Mouse (Mus musculus) erythroblast, embryonic 14.5 days (primary cell): Measurements from ENCODE around the gene Mctp1.

ENCODE experiments used
- GATA1 ChIP-seq: IDR thresholded peaks from 2 replicates; pipeline ENCODE4 v1.6.1; 2012; ENCODE audit warnings: low read length, inconsistent platforms, mixed read lengths
- TAL1 ChIP-seq: IDR thresholded peaks from 3 replicates; pipeline ENCODE4 v1.6.1; 2012; ENCODE audit warnings: low read length, inconsistent platforms, mixed read lengths

GRCm38 (mm10) chr13:76481601-76482000 lies 97.3 kb downstream of the Mctp1 start:
- TF ChIP-seq GATA1 (no peak), TAL1 (no peak)
